Mouse (Mus musculus): ENCODE data around the gene 9930022D16Rik. TPM values are rescaled to one million over a fixed set of nuclear protein-coding genes. Genes with fewer than 3 reads are reported as not detected.

9930022D16Rik gene
- polyA plus RNA-seq, 1 experiment: not detected

- Histone ChIP-seq H3K4me1 (ENCODE audit: control insufficient read depth, insufficient read depth, insufficient read length, low read length) (peaks cover 20% of the 10 kb centered on the region), H3K27ac (replicated peaks; ENCODE audit: low read depth, low read length) (no peak overlapping the region), H3K4me3 (ENCODE audit: insufficient read depth, low read depth, low read length) (no peak overlapping the region)
These were observed 21.1 kb upstream of the 9930022D16Rik start for GRCm38 (mm10) chr11:109392601-109393000.

GRCm38 (mm10) chr11:109394758-109395157 is 19.0 kb upstream of the 9930022D16Rik start:
- Histone ChIP-seq H3K27ac (replicated peaks; ENCODE audit: low read depth, low read length) (no peak overlapping the region), H3K4me3 (ENCODE audit: insufficient read depth, low read depth, low read length) (no peak overlapping the region), H3K4me1 (ENCODE audit: control insufficient read depth, insufficient read depth, insufficient read length, low read length) (peaks cover 12% of the 10 kb centered on the region)

- H3K4me3 ChIP-seq (ENCODE audit: insufficient read depth, low read depth, low read length): no peak overlapping the region
- H3K27ac ChIP-seq (replicated peaks; ENCODE audit: low read depth, low read length): no peak overlapping the region
- H3K4me1 ChIP-seq (ENCODE audit: control insufficient read depth, insufficient read depth, insufficient read length, low read length): peaks cover 12% of the 10 kb centered on the region
These were observed 18.4 kb upstream of the 9930022D16Rik start for GRCm38 (mm10) chr11:109395291-109395690.

GRCm38 (mm10) chr11:109406431-109406830 is 7.3 kb upstream of the 9930022D16Rik start:
- Histone ChIP-seq H3K4me1 (ENCODE audit: control insufficient read depth, insufficient read depth, insufficient read length, low read length) (no peaks in the 10 kb centered on the region), H3K27ac (replicated peaks; ENCODE audit: low read depth, low read length) (no peak overlapping the region), H3K4me3 (ENCODE audit: insufficient read depth, low read depth, low read length) (no peak overlapping the region)

- Histone ChIP-seq H3K4me3 (ENCODE audit: insufficient read depth, low read depth, low read length) (no peak overlapping the region), H3K4me1 (ENCODE audit: control insufficient read depth, insufficient read depth, insufficient read length, low read length) (no peaks in the 10 kb centered on the region), H3K27ac (replicated peaks; ENCODE audit: low read depth, low read length) (no peak overlapping the region)
These were observed 3.3 kb upstream of the 9930022D16Rik start for GRCm38 (mm10) chr11:109410197-109410980.

- Histone ChIP-seq H3K4me1 (ENCODE audit: control insufficient read depth, insufficient read depth, insufficient read length, low read length) (no peaks in the 10 kb centered on the region), H3K4me3 (ENCODE audit: insufficient read depth, low read depth, low read length) (no peak overlapping the region), H3K27ac (replicated peaks; ENCODE audit: low read depth, low read length) (no peak overlapping the region)
These were observed 1.1 kb downstream of the 9930022D16Rik start for GRCm38 (mm10) chr11:109414802-109415201.

GRCm38 (mm10) chr11:109416709-109417420 is 3.1 kb downstream of the 9930022D16Rik start:
- Histone ChIP-seq H3K4me3 (ENCODE audit: insufficient read depth, low read depth, low read length) (no peak overlapping the region), H3K27ac (replicated peaks; ENCODE audit: low read depth, low read length) (no peak overlapping the region)

GRCm38 (mm10) chr11:109417472-109418040 is 3.8 kb downstream of the 9930022D16Rik start:
- no peak overlapping the region for H3K4me3 ChIP-seq (ENCODE audit: insufficient read depth, low read depth, low read length)
- no peaks in the 10 kb centered on the region for H3K4me1 ChIP-seq (ENCODE audit: control insufficient read depth, insufficient read depth, insufficient read length, low read length)
- H3K27ac ChIP-seq (replicated peaks; ENCODE audit: low read depth, low read length): 0 out of 2 replicates have a peak overlapping the region, but pooled peaks have one; percentile 37

More at GRCm38 (mm10) chr11:109416709-109417420, 3.1 kb downstream of the 9930022D16Rik start:
- H3K4me1 ChIP-seq (ENCODE audit: control insufficient read depth, insufficient read depth, insufficient read length, low read length): no peaks in the 10 kb centered on the region

- H3K27ac ChIP-seq (replicated peaks; ENCODE audit: low read depth, low read length): no peak overlapping the region
- H3K4me1 ChIP-seq (ENCODE audit: control insufficient read depth, insufficient read depth, insufficient read length, low read length): no peaks in the 10 kb centered on the region
- H3K4me3 ChIP-seq (ENCODE audit: insufficient read depth, low read depth, low read length): no peak overlapping the region
These were observed 5.7 kb downstream of the 9930022D16Rik start for GRCm38 (mm10) chr11:109419461-109419860.

GRCm38 (mm10) chr11:109419961-109420566 is 6.3 kb downstream of the 9930022D16Rik start:
- Histone ChIP-seq H3K4me3 (ENCODE audit: insufficient read depth, low read depth, low read length) (peak overlapping the region; percentile 23; the same call in 1 of the 2 replicates), H3K27ac (replicated peaks; ENCODE audit: low read depth, low read length) (no peak overlapping the region), H3K4me1 (ENCODE audit: control insufficient read depth, insufficient read depth, insufficient read length, low read length) (no peaks in the 10 kb centered on the region)

- no peak overlapping the region for H3K27ac ChIP-seq (replicated peaks; ENCODE audit: low read depth, low read length)
- no peak overlapping the region for H3K4me3 ChIP-seq (ENCODE audit: insufficient read depth, low read depth, low read length)
- no peaks in the 10 kb centered on the region for H3K4me1 ChIP-seq (ENCODE audit: control insufficient read depth, insufficient read depth, insufficient read length, low read length)
These were observed 6.8 kb downstream of the 9930022D16Rik start for GRCm38 (mm10) chr11:109420567-109420962.

GRCm38 (mm10) chr11:109421205-109421604 is 7.5 kb downstream of the 9930022D16Rik start:
- Histone ChIP-seq H3K4me3 (ENCODE audit: insufficient read depth, low read depth, low read length) (no peak overlapping the region), H3K4me1 (ENCODE audit: control insufficient read depth, insufficient read depth, insufficient read length, low read length) (no peaks in the 10 kb centered on the region), H3K27ac (replicated peaks; ENCODE audit: low read depth, low read length) (no peak overlapping the region)

- no peak overlapping the region for H3K27ac ChIP-seq (replicated peaks; ENCODE audit: low read depth, low read length)
- no peaks in the 10 kb centered on the region for H3K4me1 ChIP-seq (ENCODE audit: control insufficient read depth, insufficient read depth, insufficient read length, low read length)
- no peak overlapping the region for H3K4me3 ChIP-seq (ENCODE audit: insufficient read depth, low read depth, low read length)
These were observed 8.5 kb downstream of the 9930022D16Rik start for GRCm38 (mm10) chr11:109422263-109422662.

- H3K27ac ChIP-seq (replicated peaks; ENCODE audit: low read depth, low read length): no peak overlapping the region
- H3K4me1 ChIP-seq (ENCODE audit: control insufficient read depth, insufficient read depth, insufficient read length, low read length): no peaks in the 10 kb centered on the region
- no peak overlapping the region for H3K4me3 ChIP-seq (ENCODE audit: insufficient read depth, low read depth, low read length)
These were observed 9.6 kb downstream of the 9930022D16Rik start for GRCm38 (mm10) chr11:109423294-109423693.

Measured in brown adipose tissue, adult 24 weeks (tissue).